Mouse (Mus musculus): Measurements from ENCODE around the gene Cacnb4.

The Cacnb4 gene

GRCm38 (mm10) chr2:52567421-52567820 is 109.2 kb downstream of the Cacnb4 start:
- no peak for DNase-seq

- peak; percentile 29 for DNase-seq
Measured at GRCm38 (mm10) chr2:52563277-52563676, 113.4 kb downstream of the Cacnb4 start.

GRCm38 (mm10) chr2:52562356-52562755 is 114.3 kb downstream of the Cacnb4 start:
- DNase-seq: peak; percentile 93

DNA sequence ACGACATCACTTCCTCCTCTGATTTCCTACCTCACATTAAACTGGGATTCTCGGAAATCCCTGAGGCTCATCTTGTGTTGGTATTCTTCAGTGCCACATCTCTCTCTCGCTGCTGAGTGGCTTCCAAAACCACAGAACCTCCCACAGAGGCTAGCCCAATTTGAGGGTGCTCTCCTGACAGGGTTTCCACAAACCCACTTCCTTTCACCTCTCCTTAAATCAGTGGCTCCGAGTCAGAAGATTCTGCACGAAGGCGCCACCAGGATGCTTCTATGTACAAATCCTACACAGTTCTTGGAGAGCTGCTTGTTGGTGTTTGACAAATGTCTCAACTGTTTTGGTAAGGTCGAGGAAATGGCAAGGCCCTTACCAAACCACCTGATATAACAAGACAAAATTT is 115.5 kb downstream of the Cacnb4 start:
- DNase-seq: peak; percentile 32

DNA sequence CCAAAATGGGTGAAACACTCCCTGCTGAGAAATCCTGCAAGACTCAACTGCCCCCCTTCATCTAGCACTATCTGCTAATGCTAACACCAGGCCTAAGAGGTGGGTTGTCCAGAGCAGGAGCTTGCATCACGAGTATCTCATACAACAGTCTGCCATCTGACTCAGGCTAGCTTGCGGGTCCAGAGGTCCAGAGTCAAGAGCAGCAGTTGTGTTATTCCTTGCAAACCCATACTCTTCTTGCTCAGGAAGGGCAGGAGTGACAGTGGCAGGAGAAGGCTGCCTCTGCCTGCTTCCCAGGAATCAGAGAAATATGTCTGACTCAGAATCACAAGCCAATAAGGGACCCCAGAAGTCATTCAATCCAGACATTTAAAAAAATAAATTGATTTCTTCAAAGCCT is 116.4 kb downstream of the Cacnb4 start:
- no peak for DNase-seq

DNA sequence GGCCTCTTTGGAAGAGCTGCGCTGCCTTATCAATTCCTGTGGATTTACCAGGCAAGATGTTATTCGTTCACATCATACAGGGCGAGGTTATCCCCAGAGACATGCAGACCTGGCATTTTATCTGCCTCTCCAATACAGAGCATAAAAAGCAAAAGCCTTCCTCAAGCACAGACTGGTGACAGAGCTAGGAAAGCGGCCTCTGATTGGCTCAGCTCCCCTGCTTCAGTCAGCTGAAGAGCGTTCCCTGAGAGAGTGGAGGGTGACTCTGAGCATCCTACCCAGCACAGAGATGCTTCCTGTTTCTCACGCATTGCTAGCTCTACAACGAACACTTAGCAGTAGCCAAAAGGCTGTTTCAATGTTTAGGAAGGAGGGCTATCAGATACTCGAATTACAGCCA is 118.2 kb downstream of the Cacnb4 start:
- peak; percentile 86 for DNase-seq

DNA sequence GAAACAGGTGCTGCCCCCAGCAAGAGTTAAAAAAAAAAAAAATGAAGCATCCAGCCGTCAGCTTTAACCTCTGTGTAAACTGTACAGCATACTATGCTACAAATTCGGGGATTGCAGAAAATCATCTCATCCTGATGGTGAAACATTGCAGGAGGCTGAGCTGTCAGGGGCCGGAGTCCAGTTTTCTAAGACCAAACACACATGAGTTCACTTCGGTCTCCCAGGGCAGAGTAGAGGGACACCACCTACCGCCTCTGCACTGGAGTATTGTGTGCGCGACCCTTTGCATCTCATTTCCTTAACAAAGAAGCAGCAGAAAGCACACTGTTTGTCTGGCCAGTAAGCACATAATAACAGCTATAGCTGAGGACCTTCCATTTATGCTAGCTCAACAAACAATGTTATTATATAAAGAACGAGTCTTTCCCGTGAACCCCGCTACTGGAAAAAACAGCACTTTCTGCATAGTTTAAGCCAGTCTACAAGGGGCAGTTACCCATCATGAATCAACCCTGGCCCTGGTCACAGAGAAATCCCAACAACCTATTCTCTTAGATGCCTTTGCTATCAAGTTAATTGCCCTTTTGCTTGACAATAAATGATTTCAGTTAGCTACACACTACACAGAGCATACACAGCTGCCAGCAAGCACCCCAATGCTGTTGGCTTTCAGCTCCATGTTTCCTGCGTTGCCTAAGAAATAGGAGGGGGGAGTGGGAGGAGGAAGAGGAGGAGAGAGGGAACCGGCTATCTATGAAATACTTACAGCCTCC is 118.9 kb downstream of the Cacnb4 start:
- DNase-seq: peak; percentile 59

DNA sequence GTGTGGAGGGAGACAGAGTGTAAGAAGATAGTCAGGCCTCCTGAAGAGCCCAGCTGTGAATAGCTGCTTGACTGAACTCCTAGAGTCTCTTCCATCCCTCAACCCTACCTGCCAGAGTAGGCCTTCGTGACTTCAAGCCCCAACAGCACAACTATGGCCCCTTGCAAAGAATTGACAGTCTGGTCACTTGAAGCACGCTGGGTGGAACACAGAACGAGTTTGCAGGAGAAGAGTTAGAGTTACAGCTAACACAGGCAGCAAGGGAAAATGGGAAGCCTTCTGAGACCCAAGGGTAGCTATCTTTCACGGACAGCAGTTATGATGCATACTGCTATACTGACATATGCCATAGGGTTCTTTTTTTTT is 119.7 kb downstream of the Cacnb4 start:
- no peak for DNase-seq

DNA sequence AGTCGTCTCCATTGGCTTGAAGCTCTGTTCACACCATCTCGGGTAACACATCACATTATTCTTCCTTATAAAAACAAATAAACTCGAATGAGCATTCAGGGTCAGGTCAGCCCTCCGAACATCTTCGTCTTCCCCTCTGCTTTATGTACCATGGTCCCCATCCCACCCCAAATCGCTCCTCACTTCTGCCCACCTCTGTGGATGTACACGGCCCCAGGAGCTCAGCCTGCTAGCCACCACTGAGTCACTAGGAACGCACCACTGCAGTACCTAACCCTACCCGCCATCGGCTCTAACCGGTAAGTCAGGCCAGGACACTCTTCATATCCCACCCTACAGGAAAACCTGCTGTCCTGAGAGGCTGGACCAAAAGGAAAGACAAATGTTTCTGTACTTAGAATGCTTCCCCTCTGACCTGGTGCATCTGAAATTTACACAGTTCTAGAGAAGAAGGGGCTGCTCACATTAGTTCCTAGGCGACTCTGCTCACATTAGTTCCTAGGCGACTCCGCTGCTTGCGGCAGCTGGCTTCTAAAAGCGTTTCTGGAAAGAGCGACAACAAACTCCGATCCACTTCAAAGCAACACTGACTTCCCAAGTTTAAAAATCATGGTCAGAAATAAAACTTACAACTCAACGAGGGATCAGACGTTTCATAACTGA is 120.2 kb downstream of the Cacnb4 start:
- DNase-seq: no peak

- no peak for DNase-seq
Measured at GRCm38 (mm10) chr2:52548401-52548800, 128.2 kb downstream of the Cacnb4 start.

DNA sequence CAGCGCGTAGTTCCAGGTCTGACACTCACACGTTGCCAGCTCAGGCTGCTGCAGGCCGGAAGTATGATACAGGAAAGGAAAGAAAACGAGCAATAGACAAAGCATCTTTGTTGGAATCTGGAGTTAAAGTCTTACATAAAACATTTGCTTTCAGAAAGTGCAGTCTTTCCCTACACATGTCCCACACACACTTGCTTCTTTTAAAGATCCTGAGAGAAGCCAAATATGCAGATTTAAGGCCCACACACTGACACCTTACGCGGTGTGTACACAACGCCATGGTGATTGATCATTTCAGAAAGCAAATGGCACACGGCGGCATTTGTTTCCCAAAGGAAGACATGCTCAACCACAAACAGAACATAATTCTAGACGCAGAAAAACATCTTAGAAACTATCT is 129.3 kb downstream of the Cacnb4 start:
- no peak for DNase-seq

GRCm38 (mm10) chr2:52544527-52544926 is 132.1 kb downstream of the Cacnb4 start:
- DNase-seq: no peak

- peak; percentile 84 for DNase-seq
Measured at GRCm38 (mm10) chr2:52541068-52541467, 135.6 kb downstream of the Cacnb4 start.

GRCm38 (mm10) chr2:52539318-52539717 is 137.3 kb downstream of the Cacnb4 start:
- no peak for DNase-seq

DNA sequence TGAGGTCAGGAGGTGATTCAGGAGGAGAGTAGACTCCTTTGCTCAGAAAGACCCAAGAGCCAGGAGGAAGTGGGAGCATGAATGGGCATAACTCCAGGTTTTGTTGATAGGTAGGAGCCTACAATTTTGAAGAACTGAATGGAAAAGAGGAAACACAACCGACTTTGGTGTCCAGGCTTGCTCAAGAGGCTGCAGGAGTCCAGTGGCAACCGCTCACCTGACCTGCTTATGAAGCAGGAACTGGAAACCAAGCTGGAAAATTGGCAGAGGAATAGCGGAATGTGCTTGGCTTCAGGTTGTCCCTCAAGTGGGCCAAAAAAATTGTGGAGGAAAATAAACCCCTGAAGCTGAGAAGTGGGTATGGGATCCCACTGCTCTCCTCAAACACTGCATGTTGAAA is 139.0 kb downstream of the Cacnb4 start:
- DNase-seq: peak; percentile 79

- no peak for DNase-seq
Measured at GRCm38 (mm10) chr2:52537155-52537554, 139.5 kb downstream of the Cacnb4 start.

GRCm38 (mm10) chr2:52536511-52536910 is 140.1 kb downstream of the Cacnb4 start:
- peak; percentile 46 for DNase-seq

DNA sequence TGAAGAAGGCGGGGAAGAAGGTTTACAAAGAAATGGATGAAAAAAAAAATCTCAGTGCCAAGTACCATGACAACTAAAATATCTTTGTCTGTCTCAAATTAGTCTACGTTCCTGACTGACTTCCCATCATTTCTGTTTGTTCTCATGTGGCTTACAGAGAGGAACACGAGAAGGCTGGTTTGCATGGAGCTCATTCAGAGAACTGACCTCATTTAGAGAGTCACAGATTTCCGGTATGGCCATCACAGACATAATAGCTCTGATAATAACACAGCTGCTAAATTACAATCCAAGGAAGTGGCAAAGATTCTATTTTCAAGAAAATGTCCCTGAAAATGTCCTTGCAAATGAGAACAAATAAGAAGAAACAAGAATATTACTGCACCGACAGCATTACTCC is 142.9 kb downstream of the Cacnb4 start:
- no peak for DNase-seq

- no peak for DNase-seq
Measured at GRCm38 (mm10) chr2:52530521-52530920, 146.1 kb downstream of the Cacnb4 start.

DNA sequence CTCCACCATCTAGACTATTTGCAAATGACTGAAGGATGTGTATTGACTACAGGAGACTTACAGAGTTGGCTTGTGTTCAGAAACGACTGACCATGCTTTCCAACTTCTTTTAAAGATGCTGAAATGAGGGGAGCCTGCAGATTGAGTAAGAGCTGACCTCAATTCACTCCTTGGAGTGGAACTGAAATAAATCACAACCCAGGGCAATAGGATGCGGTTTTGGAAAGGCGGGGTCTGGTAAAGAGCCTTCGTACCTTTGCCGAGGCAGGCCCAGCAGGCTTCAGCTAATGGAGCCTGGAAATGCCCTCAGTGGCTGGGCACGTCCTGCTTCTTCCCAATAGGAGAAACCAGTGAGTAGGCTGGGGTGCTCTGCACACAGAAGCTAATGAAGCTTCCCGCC is 147.4 kb downstream of the Cacnb4 start:
- no peak for DNase-seq

- no peak for DNase-seq
Measured at GRCm38 (mm10) chr2:52525876-52526592, 150.6 kb downstream of the Cacnb4 start.

- no peak for DNase-seq
Measured at GRCm38 (mm10) chr2:52523056-52523715, 153.4 kb downstream of the Cacnb4 start.

- DNase-seq: no peak
Measured at GRCm38 (mm10) chr2:52521012-52521411, 155.6 kb downstream of the Cacnb4 start.
